Mouse (Mus musculus): ENCODE data around the gene Zfp978. TPM values are rescaled to one million over a fixed set of nuclear protein-coding genes. Genes with fewer than 3 reads are reported as not detected.
"Not testable (repeated sequence)": the region's sequence is repeated elsewhere in the genome, so short reads cannot be mapped to it uniquely, and the experiment has no call there.

Gene Zfp978
- polyA plus RNA-seq, 1 experiment from 2014 or later, result not detected

DNA sequence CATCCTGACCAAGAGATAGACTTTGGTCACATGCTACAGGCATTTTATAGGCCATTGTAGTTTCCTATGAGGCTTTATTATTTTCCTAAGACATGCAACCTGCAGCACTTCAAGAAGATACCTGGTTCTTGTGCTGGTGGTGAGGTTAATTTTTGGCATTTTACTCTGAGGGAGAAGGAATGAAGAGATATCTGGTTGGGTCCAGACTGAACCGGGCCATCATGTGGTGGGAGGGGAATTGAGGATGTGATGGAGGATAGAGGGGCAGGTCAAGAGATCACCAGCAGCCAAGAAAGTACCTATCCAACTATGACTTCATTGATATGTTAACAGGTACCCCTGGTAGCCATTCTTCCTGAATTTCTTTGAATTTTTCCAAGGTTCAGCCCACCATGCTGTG, 769 bp downstream of the Zfp978 start:
- H3K27me3 ChIP-seq (replicated peaks); H3K4me1 ChIP-seq (replicated peaks); H3K9me3 ChIP-seq; H3K36me3 ChIP-seq; H3K4me2 ChIP-seq (replicated peaks); H3K4me3 ChIP-seq (replicated peaks); ATAC-seq; H3K9ac ChIP-seq; H3K27ac ChIP-seq: not testable (repeated sequence)
- no CpG with 5 or more reads among the region's 1 CpGs for WGBS

DNA sequence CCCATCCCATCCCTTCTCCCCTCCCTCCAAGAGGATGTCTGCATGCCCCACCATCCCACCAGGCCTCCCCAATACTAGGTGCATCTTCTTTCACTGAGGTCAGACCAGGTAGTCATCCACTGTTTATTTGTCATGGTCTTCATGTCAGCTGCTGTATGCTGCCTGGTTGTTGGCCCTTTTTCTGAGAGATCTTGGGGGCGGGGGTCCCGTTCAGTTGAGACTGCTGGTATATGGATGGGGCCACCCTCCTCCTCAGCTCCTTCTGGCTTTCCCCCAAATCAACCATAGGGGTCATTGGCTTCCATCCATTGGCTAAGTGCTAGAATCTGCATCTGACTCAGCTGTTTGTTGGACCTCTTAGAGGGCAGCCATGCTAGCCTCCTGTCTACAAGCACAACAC, 8.5 kb downstream of the Zfp978 start:
- WGBS, result no CpG with 5 or more reads among the region's 2 CpGs
- peak; percentile 51; the same call in 1 of the 2 replicates for ATAC-seq
- H3K9ac ChIP-seq; H3K27ac ChIP-seq; H3K27me3 ChIP-seq (replicated peaks); H3K9me3 ChIP-seq; H3K4me3 ChIP-seq (replicated peaks); H3K4me2 ChIP-seq (replicated peaks); H3K4me1 ChIP-seq (replicated peaks); H3K36me3 ChIP-seq: not testable (repeated sequence)

GRCm38 (mm10) chr4:147383199-147383598, 22.1 kb downstream of the Zfp978 start:
- not testable (repeated sequence) for H3K9me3 ChIP-seq; H3K4me2 ChIP-seq (replicated peaks); H3K36me3 ChIP-seq; H3K4me1 ChIP-seq (replicated peaks); H3K27me3 ChIP-seq (replicated peaks); H3K9ac ChIP-seq; ATAC-seq; H3K27ac ChIP-seq; H3K4me3 ChIP-seq (replicated peaks)
- 78% methylated on average over 4 of the region's 4 CpGs for WGBS

- H3K27ac ChIP-seq; H3K27me3 ChIP-seq (replicated peaks); H3K9ac ChIP-seq; H3K4me3 ChIP-seq (replicated peaks); H3K4me2 ChIP-seq (replicated peaks); H3K4me1 ChIP-seq (replicated peaks); ATAC-seq; H3K36me3 ChIP-seq: not testable (repeated sequence)
- 91% methylated on average over 3 of the region's 3 CpGs for whole genome bisulfite sequencing
- H3K9me3 ChIP-seq, result peaks cover 15% of the 10 kb centered on the region
Measured at GRCm38 (mm10) chr4:147397201-147397600, 36.1 kb downstream of the Zfp978 start.

DNA sequence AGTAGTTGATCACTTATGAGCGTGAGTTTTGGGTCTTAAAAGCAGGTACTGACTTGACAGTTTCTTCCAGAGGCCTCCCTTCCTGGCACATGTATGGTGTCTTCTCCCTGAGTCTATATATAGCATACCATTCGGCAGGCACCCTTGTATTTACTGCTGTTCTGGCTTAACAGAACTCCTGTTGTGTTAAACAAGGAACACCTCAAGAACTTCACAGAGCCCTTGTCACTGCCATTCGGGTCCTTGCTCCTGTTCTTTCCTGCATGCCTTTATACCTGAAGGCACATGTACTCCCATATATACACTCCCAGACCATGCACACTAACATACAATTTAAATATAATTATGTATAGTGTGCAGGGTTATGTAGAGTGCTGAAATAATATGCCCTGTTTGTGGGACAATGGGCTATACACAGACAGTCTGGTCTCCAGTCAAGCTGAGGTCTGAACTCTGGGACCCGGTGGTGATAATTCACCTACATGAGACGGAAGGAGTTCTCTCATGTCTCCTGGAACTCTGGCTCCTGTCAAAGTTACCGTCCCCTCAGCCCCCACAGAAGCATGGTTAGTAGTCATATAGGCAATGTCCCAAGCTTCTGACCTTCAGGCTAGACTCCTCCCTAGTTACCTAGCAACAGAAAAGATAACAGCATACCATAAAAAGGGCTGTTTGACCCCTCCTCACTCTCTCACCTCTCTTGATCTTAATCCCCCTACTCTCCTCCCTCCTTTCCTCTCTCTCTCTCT, 37.0 kb downstream of the Zfp978 start:
- not testable (repeated sequence) for H3K4me2 ChIP-seq (replicated peaks); H3K27ac ChIP-seq; H3K36me3 ChIP-seq; H3K4me1 ChIP-seq (replicated peaks); ATAC-seq; H3K27me3 ChIP-seq (replicated peaks); H3K4me3 ChIP-seq (replicated peaks); H3K9ac ChIP-seq
- H3K9me3 ChIP-seq, result peaks cover 15% of the 10 kb centered on the region
- WGBS, result 76% methylated on average over 6 of the region's 6 CpGs

- not testable (repeated sequence) for H3K36me3 ChIP-seq; ATAC-seq; H3K4me3 ChIP-seq (replicated peaks); H3K4me1 ChIP-seq (replicated peaks); H3K27ac ChIP-seq; H3K9ac ChIP-seq; H3K27me3 ChIP-seq (replicated peaks); H3K4me2 ChIP-seq (replicated peaks)
- 73% methylated on average over 1 of the region's 1 CpGs for WGBS
- H3K9me3 ChIP-seq, result peaks cover 15% of the 10 kb centered on the region
Measured at GRCm38 (mm10) chr4:147398741-147399140, 37.6 kb downstream of the Zfp978 start.

DNA sequence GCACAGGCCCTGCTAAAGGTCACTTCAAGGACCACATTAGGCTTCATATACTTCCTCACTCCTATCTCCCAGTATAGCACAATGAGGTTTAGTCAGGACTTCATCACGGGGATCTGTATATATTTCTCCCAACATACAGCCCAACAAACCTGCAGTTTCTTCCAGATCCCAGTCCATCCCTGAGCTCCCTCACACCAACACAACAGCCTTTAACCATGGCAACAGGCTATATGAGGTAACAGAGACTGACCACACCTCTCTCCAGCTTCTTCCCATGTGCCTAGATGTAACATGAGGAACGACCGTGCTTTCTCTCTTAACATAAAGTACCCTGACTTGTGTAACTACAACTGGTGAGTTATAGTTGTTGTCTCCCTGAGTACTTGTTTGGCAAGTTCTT, 38.4 kb downstream of the Zfp978 start:
- H3K9me3 ChIP-seq, result peaks cover 15% of the 10 kb centered on the region
- 73% methylated on average over 3 of the region's 3 CpGs for WGBS

GRCm38 (mm10) chr4:147400031-147400847, 39.1 kb downstream of the Zfp978 start:
- WGBS, result 84% methylated on average over 8 of the region's 8 CpGs
- not testable (repeated sequence) for ATAC-seq; H3K4me1 ChIP-seq (replicated peaks); H3K27me3 ChIP-seq (replicated peaks); H3K36me3 ChIP-seq; H3K9ac ChIP-seq; H3K4me2 ChIP-seq (replicated peaks); H3K27ac ChIP-seq; H3K4me3 ChIP-seq (replicated peaks)
- peaks cover 15% of the 10 kb centered on the region for H3K9me3 ChIP-seq

More for the DNA sequence above, 38.4 kb downstream of the Zfp978 start:
- H3K9ac ChIP-seq; H3K27ac ChIP-seq; H3K4me1 ChIP-seq (replicated peaks); H3K4me3 ChIP-seq (replicated peaks); H3K4me2 ChIP-seq (replicated peaks); H3K36me3 ChIP-seq; ATAC-seq; H3K27me3 ChIP-seq (replicated peaks): not testable (repeated sequence)

- not testable (repeated sequence) for H3K27me3 ChIP-seq (replicated peaks); ATAC-seq
Measured at GRCm38 (mm10) chr4:147400848-147401715, 40.0 kb downstream of the Zfp978 start.

DNA sequence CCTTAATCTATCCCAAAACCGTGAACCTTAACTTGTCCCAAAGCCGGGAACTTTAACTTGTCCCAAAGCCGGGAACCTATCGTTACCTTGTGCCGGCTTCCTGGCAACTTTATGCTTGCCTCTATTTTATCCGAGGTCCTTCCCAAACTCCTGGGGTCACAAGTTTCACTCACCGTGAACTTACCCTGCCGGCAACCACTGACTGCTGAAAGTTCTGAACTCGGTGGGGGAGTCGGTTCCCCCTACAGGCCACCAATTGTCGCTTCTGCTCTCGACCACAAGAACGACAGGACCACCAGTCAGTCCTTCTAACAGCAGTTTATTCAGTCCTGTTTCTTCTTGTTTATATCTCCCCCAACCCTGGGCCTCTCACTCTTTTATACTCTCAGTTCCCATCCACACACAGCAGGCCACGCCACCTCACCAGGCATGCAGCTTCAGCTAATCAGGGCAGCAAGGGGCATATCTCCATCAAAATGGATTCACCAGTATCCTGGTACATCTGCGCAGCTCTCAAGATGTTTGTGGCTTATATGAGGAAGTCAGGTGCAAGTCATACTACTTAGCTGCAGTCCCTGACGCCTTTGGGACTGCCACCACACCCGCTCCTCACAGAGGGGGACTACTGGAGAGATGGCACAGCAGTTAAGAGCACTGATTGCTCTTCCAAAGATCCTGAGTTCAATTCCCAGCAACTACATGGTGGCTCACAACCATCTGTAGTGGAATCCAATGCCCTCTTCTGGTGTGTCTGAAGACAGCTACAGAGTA, 40.8 kb downstream of the Zfp978 start:
- not testable (repeated sequence) for H3K27me3 ChIP-seq (replicated peaks); H3K4me1 ChIP-seq (replicated peaks); ATAC-seq; H3K27ac ChIP-seq; H3K4me2 ChIP-seq (replicated peaks); H3K4me3 ChIP-seq (replicated peaks); H3K36me3 ChIP-seq; H3K9ac ChIP-seq
- WGBS, result 81% methylated on average over 17 of the region's 17 CpGs
- peaks cover 15% of the 10 kb centered on the region for H3K9me3 ChIP-seq

More at GRCm38 (mm10) chr4:147400848-147401715, 40.0 kb downstream of the Zfp978 start:
- H3K36me3 ChIP-seq; H3K4me2 ChIP-seq (replicated peaks); H3K4me3 ChIP-seq (replicated peaks); H3K9ac ChIP-seq; H3K4me1 ChIP-seq (replicated peaks); H3K27ac ChIP-seq: not testable (repeated sequence)
- WGBS, result 81% methylated on average over 17 of the region's 17 CpGs
- peaks cover 15% of the 10 kb centered on the region for H3K9me3 ChIP-seq

GRCm38 (mm10) chr4:147402507-147402890, 41.4 kb downstream of the Zfp978 start:
- H3K9me3 ChIP-seq, result peaks cover 15% of the 10 kb centered on the region
- H3K27me3 ChIP-seq (replicated peaks); H3K4me3 ChIP-seq (replicated peaks); H3K36me3 ChIP-seq; ATAC-seq; H3K9ac ChIP-seq; H3K4me1 ChIP-seq (replicated peaks); H3K27ac ChIP-seq; H3K4me2 ChIP-seq (replicated peaks): not testable (repeated sequence)
- 26% methylated on average over 1 of the region's 1 CpGs for WGBS
